Mouse (Mus musculus) heart, adult 2 months (tissue): ENCODE results near the gene Gfap.

Experiments
- CTCF ChIP-seq: fragments of 200-600 bp; IDR thresholded peaks from 2 replicates; pipeline ENCODE4 v1.8.1; 2022; ENCODE audit warnings: antibody characterized with exemption, mild to moderate bottlenecking, moderate library complexity
- EP300 ChIP-seq: fragments of 200-500 bp; IDR thresholded peaks from 2 replicates; pipeline ENCODE4 v1.6.1; 2011; ENCODE audit warnings: low read depth, low read length, control low read depth; ENCODE audit not compliant: insufficient read depth
- POLR2A ChIP-seq: fragments of 200-500 bp; IDR thresholded peaks from 2 replicates; pipeline ENCODE4 v1.6.1; 2011; ENCODE audit warnings: mild to moderate bottlenecking, low read depth, low read length, control low read depth; ENCODE audit not compliant: insufficient read depth

GRCm38 (mm10) chr11:102911376-102911775 is 10.7 kb upstream of the Gfap start:
- TF ChIP-seq POLR2A (no peak), CTCF (no peak), EP300 (no peak)
